Mouse (Mus musculus) limb, embryonic 13.5 days (tissue): Measurements from ENCODE around the gene Kcnmb4. TPM values are rescaled to one million over a fixed set of nuclear protein-coding genes. Genes with fewer than 3 reads are reported as not detected.

Experiments
- ATAC-seq: fragments of 200-750 bp; cut with Nextera tagmentation; 2 replicates; pipeline ENCODE4 v1.8.0; 2017; ENCODE audit warnings: low read depth, moderate number of reproducible peaks, moderate TSS enrichment; ENCODE audit not compliant: low FRiP score
- H3K27ac ChIP-seq: fragments of 300-500 bp; sonication (generic); 2 replicates; pipeline ENCODE4 v1.5.1; 2015; ENCODE audit warnings: inconsistent platforms, mild to moderate bottlenecking, moderate library complexity
- H3K27me3 ChIP-seq: fragments of 300-500 bp; sonication (generic); 2 replicates; pipeline ENCODE4 v1.6.1; 2015; ENCODE audit warnings: mild to moderate bottlenecking, inconsistent platforms
- H3K36me3 ChIP-seq: fragments of 300-500 bp; sonication (generic); 2 replicates; pipeline ENCODE4 v1.6.1; 2015; ENCODE audit warnings: inconsistent platforms, mild to moderate bottlenecking, moderate library complexity
- H3K4me1 ChIP-seq: fragments of 300-500 bp; sonication (generic); 2 replicates; pipeline ENCODE4 v1.6.1; 2015; ENCODE audit warnings: inconsistent platforms
- H3K4me2 ChIP-seq: fragments of 300-500 bp; sonication (generic); replicated peaks from 2 replicates; pipeline ENCODE4 v1.6.1; 2015; ENCODE audit warnings: inconsistent platforms, mild to moderate bottlenecking, moderate library complexity
- H3K4me3 ChIP-seq: fragments of 300-500 bp; sonication (generic); 2 replicates; pipeline ENCODE4 v1.5.1; 2015; ENCODE audit warnings: moderate library complexity, mild to moderate bottlenecking, inconsistent platforms
- H3K9ac ChIP-seq: fragments of 300-500 bp; sonication (generic); 2 replicates; pipeline ENCODE4 v1.6.1; 2015; ENCODE audit warnings: mild to moderate bottlenecking, inconsistent platforms
- H3K9me3 ChIP-seq: fragments of 300-500 bp; sonication (generic); 2 replicates; pipeline ENCODE4 v1.6.1; 2016; ENCODE audit warnings: inconsistent platforms
- WGBS: fragments of 180-500 bp; shearing (Covaris S2); methylation state at CpG from one replicate; pipeline ENCODE4 v1.1.7; 2015; 5-methylcytosine and 5-hydroxymethylcytosine counted together
- polyA plus RNA-seq: library from polyadenylated mRNA; unstranded; fragments of >200 nt; fragmentation: Nextera tagmentation; extraction: Ambion mirVana; gene quantifications from 2 replicates; pipeline ENCODE4 v1.2.1, GENCODE M21; 2015

The Kcnmb4 gene
- polyA plus RNA-seq, 1 experiment from 2014 or later = 23.5 TPM

DNA sequence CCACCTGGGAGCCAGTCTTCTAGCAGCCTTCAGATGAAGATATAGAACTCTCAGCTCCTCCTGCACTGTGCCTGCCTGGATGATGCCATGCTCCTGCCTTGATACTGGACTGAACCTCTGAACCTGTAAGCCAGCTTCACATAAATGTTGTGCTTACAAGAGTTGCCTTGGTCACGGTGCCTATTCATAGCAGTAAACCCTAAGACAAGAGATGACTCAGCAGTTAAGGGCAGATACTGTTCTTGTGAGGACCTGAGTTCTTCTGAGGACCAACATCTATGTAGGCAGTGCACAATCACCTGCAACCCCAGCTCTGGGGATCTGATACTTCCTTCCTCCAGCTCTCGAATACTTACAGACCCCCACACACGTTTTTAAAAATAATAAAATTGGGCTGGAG is 2.9 kb upstream of the Kcnmb4 start:
- ATAC-seq = no peak
- H3K9ac ChIP-seq = no peak overlapping the region
- H3K4me1 ChIP-seq = peaks cover 26% of the 10 kb centered on the region
- no peak overlapping the region for H3K4me3 ChIP-seq
- no peak overlapping the region for H3K27ac ChIP-seq
- no peak overlapping the region for H3K4me2 ChIP-seq
- H3K27me3 ChIP-seq = no peaks in the 10 kb centered on the region
- H3K9me3 ChIP-seq = peaks cover 8% of the 10 kb centered on the region
- 87% methylated on average over 3 of the region's 3 CpGs for WGBS
- H3K36me3 ChIP-seq = no peaks in the 10 kb centered on the region

DNA sequence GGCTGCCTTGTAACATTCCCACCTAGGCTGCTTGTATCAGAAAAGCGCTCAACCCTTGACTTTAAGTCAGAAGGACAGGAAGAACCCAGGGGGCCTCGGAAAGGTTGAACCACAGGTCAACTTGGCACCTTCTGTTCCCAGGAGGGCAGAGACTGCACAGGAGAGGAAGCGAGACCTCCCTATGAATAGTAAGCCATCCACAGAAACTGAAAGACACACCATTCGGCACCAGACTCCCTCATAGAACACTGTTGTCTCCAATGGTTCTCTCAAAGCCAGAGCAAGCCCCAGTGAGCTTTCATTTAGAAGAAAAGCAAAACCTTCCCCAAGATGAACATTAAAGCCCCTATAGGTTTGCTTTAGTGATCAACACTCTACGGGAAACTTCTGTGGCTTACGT is 2.0 kb upstream of the Kcnmb4 start:
- Histone ChIP-seq H3K9ac (no peak overlapping the region), H3K27me3 (no peaks in the 10 kb centered on the region), H3K36me3 (no peaks in the 10 kb centered on the region), H3K4me2 (peak overlapping the region; percentile 94; the same call in 1 of the 2 replicates), H3K4me1 (peaks cover 27% of the 10 kb centered on the region), H3K27ac (no peak overlapping the region), H3K4me3 (no peak overlapping the region), H3K9me3 (peaks cover 8% of the 10 kb centered on the region)
- ATAC-seq = no peak
- WGBS = 63% methylated on average over 6 of the region's 6 CpGs

DNA sequence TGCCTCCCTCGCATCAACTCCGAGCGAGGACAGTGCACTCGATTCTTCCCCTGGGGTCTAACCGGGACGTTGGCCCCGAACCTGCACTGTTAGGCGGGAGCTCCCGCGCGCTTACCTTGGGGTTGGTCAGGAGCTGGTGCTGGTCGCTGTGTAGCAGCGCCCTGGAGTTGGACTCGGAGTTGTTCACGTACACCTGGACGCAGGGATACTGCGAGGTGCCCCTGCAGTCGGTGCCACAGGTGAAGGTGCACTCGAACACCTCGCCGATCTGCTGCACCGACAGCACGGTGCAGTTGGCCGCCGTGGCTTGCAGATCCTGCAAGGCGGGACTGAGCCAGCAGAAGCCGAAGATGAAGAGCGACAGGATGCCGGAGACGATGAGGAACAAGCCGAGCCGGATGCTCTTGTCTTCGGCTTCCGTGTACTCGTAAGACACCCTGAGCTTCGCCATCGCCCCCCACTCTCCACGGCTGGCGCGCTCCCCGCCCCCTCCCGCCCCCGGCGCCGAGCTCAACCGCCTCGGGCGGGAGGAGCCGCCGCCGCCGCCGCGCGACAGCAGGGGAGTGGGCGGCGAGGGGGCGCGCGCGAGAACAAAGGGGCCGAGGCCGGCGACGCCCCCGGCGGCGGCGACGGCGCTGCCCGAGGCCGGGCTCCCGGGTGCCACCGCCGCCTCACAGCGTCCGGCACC is 463 bp downstream of the Kcnmb4 start:
- peak overlapping the region; percentile 80 for H3K9ac ChIP-seq
- peaks cover 31% of the 10 kb centered on the region for H3K4me1 ChIP-seq
- H3K9me3 ChIP-seq = peaks cover 8% of the 10 kb centered on the region
- ATAC-seq = peak; percentile 75
- H3K36me3 ChIP-seq = no peaks in the 10 kb centered on the region
- no peaks in the 10 kb centered on the region for H3K27me3 ChIP-seq
- H3K4me3 ChIP-seq = peak overlapping the region; percentile 75
- peak overlapping the region; percentile 94 for H3K4me2 ChIP-seq
- peak overlapping the region; percentile 69; the same call in 1 of the 2 replicates for H3K27ac ChIP-seq
- under 1% methylated on average over 38 of the region's 78 CpGs for WGBS

DNA sequence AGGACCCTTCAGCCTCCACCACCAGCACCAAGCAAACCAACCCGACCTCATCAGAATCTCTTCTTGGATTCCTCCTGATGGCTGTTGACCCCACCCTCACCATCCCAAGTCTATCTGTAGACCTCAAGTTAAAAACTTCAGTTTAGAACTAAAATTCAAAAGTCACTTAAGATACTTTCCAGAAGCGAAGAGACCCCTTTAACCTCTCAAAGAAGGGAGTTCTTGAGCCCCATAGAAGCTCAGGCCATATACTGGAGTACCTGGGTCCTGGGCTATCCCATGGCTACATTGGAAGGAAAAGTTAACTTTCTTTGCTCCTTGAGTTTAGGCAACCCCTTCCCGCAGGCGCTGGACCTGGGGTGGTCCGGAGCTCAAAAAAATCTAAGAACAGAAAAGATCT is 1.1 kb downstream of the Kcnmb4 start:
- Histone ChIP-seq H3K27me3 (no peaks in the 10 kb centered on the region), H3K27ac (peak overlapping the region; percentile 69; the same call in 1 of the 2 replicates), H3K9ac (peak overlapping the region; percentile 80), H3K4me1 (peaks cover 31% of the 10 kb centered on the region), H3K9me3 (peaks cover 8% of the 10 kb centered on the region), H3K4me3 (peak overlapping the region; percentile 75), H3K4me2 (peak overlapping the region; percentile 94), H3K36me3 (no peaks in the 10 kb centered on the region)
- no peak for ATAC-seq
- WGBS = 5% methylated on average over 5 of the region's 5 CpGs

DNA sequence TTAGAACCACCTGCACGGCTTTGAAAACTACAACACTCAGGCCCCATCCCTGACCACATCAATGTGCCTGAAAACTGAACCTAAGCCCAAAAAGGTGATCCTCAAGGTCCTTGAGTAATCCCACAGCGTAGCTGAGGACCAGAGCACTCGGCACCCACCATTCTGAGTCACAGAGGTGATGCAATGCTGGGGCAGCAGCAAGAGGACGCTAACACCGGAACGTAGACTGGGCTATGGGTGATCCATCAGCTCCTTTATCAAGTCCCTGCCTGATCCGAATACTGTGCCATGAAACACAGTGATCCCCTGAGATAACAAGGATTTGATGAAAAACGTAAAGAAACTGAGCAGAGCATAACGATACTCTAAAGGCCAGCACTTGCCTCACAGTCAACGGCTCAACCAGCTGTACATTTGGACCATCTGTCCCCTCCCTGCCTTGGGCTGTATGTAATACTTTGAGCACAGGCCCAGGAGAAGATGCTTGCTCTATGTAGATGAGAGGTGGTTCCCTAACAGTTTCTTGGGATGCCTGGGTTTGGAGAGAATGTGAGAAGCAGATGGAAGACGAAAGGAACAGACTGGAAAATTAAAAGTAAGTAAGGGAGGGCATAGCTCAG is 3.3 kb downstream of the Kcnmb4 start:
- Histone ChIP-seq H3K36me3 (no peaks in the 10 kb centered on the region), H3K27me3 (no peaks in the 10 kb centered on the region), H3K4me1 (peaks cover 28% of the 10 kb centered on the region), H3K4me2 (0 out of 2 replicates have a peak overlapping the region, but pooled peaks have one; percentile 20), H3K4me3 (no peak overlapping the region), H3K9me3 (no peaks in the 10 kb centered on the region), H3K27ac (no peak overlapping the region), H3K9ac (no peak overlapping the region)
- 72% methylated on average over 11 of the region's 11 CpGs for WGBS
- no peak for ATAC-seq

DNA sequence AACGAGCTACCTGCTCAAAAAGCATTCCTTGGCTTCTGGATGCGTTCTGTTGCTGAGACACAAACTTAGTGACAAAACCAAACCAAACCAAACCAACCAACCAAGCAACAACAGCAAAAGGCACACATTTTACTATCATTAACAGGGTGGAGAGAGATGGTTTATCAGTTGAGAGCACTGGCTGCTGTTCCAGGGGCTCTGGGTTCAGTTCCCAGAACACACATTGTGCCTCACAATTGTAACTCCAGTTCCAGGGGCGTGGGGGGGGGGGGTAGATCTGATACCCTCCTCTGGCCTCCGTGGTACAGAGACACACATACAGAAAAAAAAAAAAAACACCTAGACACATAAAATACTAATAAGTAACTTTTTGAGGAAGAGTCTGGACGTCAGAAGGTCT is 5.6 kb downstream of the Kcnmb4 start:
- Histone ChIP-seq H3K4me2 (no peak overlapping the region), H3K9me3 (no peaks in the 10 kb centered on the region), H3K4me3 (no peak overlapping the region), H3K27ac (no peak overlapping the region), H3K36me3 (peaks cover 6% of the 10 kb centered on the region), H3K4me1 (peaks cover 19% of the 10 kb centered on the region), H3K27me3 (no peaks in the 10 kb centered on the region), H3K9ac (no peak overlapping the region)
- 83% methylated on average over 5 of the region's 5 CpGs for WGBS
- ATAC-seq = no peak

DNA sequence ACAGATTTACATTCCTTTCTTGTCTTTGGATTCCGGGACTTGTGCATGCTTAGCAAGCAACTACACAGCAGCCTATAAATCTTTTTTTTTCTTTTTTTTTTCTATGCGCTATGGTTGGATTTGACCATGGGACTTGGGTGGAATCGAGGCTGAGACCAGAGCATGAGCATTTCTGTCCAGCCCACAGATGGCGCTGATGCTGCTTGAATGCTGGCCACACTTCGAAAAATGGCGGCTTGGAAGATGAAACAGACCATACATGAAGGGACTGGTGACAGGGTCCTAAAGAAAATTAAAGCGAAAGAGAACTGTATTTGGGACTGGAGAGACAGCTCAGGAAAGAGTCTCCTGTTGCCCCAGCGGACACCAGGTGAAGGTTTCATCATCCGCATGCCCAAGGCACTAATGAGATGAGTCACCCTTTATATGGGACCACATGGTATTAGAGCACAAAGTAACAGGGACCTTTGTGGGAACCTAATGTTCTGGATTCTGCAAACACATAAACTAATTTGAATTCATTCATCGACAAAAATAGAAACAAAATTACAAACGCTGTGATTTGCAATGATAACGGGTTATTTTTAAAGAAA is 9.8 kb downstream of the Kcnmb4 start:
- no peak for ATAC-seq
- H3K27me3 ChIP-seq = no peaks in the 10 kb centered on the region
- H3K36me3 ChIP-seq = peaks cover 19% of the 10 kb centered on the region
- no peak overlapping the region for H3K4me3 ChIP-seq
- no peak overlapping the region for H3K27ac ChIP-seq
- H3K9ac ChIP-seq = no peak overlapping the region
- WGBS = 94% methylated on average over 12 of the region's 12 CpGs
- H3K9me3 ChIP-seq = no peaks in the 10 kb centered on the region
- H3K4me1 ChIP-seq = no peaks in the 10 kb centered on the region
- no peak overlapping the region for H3K4me2 ChIP-seq

DNA sequence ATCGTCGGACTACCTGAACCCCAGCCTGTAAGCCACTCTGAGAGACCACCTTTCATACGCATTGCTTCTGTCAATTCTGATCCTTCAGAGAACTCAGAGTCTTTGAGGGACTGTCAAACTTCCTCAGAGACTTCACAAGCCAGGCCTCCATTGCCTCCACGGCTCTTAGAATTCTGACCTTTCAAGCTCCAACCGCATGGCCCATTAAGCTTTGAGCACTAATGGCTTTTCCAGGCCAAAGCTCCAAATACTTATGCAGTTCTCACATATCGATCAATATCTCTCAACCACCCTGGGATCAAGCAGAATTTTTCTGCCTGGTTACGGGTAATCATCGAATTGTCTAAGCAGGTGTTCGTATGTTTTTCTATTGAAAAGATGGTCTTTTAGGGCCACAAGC is 12.2 kb downstream of the Kcnmb4 start:
- Histone ChIP-seq H3K36me3 (peaks cover 38% of the 10 kb centered on the region), H3K27me3 (no peaks in the 10 kb centered on the region), H3K9ac (no peak overlapping the region), H3K4me1 (no peaks in the 10 kb centered on the region), H3K4me2 (no peak overlapping the region), H3K9me3 (no peaks in the 10 kb centered on the region; the same call in 1 of the 2 replicates), H3K27ac (no peak overlapping the region), H3K4me3 (no peak overlapping the region)
- ATAC-seq = no peak
- WGBS = 82% methylated on average over 9 of the region's 9 CpGs

DNA sequence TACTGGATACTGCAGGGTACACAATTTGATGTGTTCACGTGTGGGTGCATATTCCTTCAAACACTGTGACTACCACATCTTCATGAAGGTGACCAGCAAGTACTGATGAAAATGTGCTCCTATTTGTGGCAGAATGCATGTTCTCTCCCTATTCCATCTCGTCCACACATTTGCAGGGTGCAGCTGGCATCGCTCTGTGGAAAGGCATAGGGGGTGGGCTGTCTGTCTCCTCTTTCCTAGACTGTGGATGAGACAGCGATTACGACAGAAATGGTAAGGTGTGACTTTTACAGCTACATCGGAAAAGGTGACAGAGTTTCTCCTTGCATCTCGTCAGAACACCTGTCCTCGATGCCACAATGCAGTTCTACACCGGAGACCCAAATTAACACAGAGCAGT is 14.9 kb downstream of the Kcnmb4 start:
- 85% methylated on average over 9 of the region's 9 CpGs for WGBS
- Histone ChIP-seq H3K27ac (no peak overlapping the region), H3K36me3 (peaks cover 54% of the 10 kb centered on the region), H3K4me2 (no peak overlapping the region), H3K4me1 (no peaks in the 10 kb centered on the region), H3K4me3 (no peak overlapping the region), H3K9me3 (no peaks in the 10 kb centered on the region; the same call in 1 of the 2 replicates), H3K27me3 (no peaks in the 10 kb centered on the region), H3K9ac (no peak overlapping the region)
- ATAC-seq = no peak

DNA sequence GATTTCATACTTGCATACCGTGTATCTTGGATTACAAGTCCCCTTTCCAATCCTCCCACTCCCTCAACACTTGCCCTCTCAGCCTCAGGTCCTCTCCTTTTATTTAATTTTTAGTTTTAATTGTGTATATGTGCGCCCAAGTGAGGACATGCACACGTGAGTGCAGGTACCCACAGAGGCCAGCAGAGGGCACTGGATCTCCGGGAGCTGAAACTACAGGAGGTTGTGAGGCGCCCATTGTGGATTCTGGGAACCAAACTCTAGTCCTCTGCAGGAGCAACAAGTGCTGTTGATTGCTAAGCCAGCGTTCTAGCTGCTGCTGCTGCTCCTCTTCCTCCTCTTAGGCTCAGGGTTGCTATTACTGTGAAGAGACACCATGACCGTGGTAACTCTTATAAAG is 20.9 kb downstream of the Kcnmb4 start:
- Histone ChIP-seq H3K9me3 (peaks cover 6% of the 10 kb centered on the region; the same call in 1 of the 2 replicates), H3K4me2 (no peak overlapping the region), H3K27ac (no peak overlapping the region), H3K9ac (no peak overlapping the region), H3K4me3 (no peak overlapping the region), H3K4me1 (peaks cover 3% of the 10 kb centered on the region; the same call in 1 of the 2 replicates), H3K27me3 (no peaks in the 10 kb centered on the region), H3K36me3 (peaks cover 39% of the 10 kb centered on the region)
- WGBS = 94% methylated on average over 7 of the region's 7 CpGs
- ATAC-seq = no peak

DNA sequence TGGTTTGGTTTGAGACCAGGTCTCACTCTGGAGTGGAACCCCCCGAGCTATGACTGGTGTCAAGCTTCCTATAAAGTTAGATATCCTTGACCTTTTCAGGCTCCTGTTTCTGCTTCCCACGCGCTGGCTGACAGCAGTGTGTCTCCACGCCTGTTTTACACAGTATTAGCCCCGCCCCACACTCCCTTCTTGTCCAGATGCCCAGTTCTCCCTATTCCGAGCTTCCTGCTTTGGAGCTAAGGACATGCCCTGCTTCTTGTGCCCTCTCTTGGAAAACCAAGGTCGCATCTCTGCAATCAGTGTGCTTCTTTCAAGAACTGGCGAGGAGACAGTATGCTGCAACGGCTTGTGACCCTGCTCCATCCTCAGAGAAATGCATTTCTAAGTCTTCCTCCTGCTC is 23.1 kb downstream of the Kcnmb4 start:
- H3K4me3 ChIP-seq = no peak overlapping the region
- peaks cover 12% of the 10 kb centered on the region for H3K4me1 ChIP-seq
- H3K36me3 ChIP-seq = peaks cover 23% of the 10 kb centered on the region
- no peaks in the 10 kb centered on the region for H3K27me3 ChIP-seq
- H3K27ac ChIP-seq = no peak overlapping the region
- H3K9ac ChIP-seq = no peak overlapping the region
- no peak overlapping the region for H3K4me2 ChIP-seq
- ATAC-seq = no peak
- 66% methylated on average over 9 of the region's 9 CpGs for WGBS
- 0 out of 2 replicates have a peak, but pooled peaks cover 6% of the 10 kb centered on the region for H3K9me3 ChIP-seq

DNA sequence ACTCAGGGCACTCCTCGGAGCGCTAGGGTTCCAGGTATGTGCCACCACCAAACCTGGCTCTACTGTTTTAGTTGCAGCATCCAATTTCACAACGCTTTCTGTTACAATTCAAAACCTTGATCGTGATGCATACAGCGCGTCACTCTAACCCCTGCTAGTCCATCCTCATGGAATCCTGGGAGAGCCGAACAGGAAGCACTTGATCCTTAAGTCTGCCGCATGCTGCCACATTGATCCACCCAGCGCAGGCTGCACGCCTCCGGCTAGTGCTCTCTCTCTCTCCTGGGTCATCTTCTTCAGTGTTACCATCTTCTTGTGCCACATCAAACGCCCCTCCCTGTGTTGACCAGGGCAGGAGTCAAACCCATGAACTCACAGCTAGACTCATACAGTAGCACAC is 25.5 kb downstream of the Kcnmb4 start:
- Histone ChIP-seq H3K4me2 (no peak overlapping the region), H3K4me3 (no peak overlapping the region), H3K4me1 (peaks cover 12% of the 10 kb centered on the region), H3K27ac (no peak overlapping the region), H3K27me3 (no peaks in the 10 kb centered on the region), H3K9me3 (0 out of 2 replicates have a peak, but pooled peaks cover 6% of the 10 kb centered on the region), H3K36me3 (peaks cover 19% of the 10 kb centered on the region), H3K9ac (no peak overlapping the region)
- no peak for ATAC-seq
- WGBS = 92% methylated on average over 12 of the region's 12 CpGs
